Mouse (Mus musculus) layer of hippocampus, adult 8-10 months (tissue): ENCODE data around the gene Cdip1. TPM values are rescaled to one million over a fixed set of nuclear protein-coding genes. Genes with fewer than 3 reads are reported as not detected.
"Not testable (repeated sequence)": the region's sequence is repeated elsewhere in the genome, so short reads cannot be mapped to it uniquely, and the experiment has no call there.

Experiments used
- DNase-seq, 2 experiments: peaks; one replicate each; pipeline ENCODE4 v3.0.0; 2022; ENCODE audit warnings: low spot score in 2 of 2
- total RNA-seq, 4 experiments: library from RNA; stranded (reverse); gene quantifications; 2 replicates each; pipeline ENCODE4 v1.2.4; 2022

Gene Cdip1
- total RNA-seq, 4 experiments from 2014 or later, result 214 to 244 (median 233) TPM

GRCm38 (mm10) chr16:4773289-4773970, 16.7 kb downstream of the Cdip1 start:
- DNase-seq, result no peak

- DNase-seq, result no peak
Observed at GRCm38 (mm10) chr16:4768719-4769118, 21.4 kb downstream of the Cdip1 start.

DNA sequence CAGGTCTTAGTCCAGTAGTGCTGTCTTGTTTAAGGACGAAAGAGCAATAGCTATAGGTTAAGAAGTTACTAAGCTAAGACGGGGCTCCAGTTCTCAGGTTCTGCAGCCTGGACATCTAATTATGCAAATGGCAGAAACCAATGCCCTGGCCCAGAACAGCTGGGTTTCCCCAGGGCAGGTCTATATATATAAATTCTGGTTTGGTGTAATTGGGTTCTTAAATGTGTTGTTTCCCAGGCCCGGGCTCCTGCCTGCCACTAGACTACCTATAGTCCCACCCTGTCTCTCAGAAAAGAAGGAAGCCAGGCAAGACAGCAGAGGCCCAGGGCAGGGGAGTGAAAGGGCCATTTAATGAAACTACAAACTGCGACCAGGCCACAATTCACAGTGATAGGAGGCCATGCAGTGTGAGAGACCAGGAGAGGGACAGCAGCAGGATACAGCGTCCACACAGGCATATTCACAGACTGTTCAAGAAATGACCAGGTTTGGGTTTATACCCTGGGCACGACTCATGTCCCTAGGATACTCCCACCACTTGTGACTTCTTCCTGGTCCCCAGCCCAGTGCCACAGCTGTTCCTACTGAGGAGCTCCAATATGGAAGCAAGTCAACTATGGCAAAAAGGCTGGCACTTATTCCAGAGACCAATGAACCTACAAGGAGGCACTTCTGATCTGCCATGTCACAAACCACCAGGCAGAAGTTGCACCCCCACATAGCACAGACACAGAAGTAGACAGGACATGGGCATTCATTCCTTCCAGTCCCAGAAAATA, 22.9 kb downstream of the Cdip1 start:
- no peak for DNase-seq

- DNase-seq, result no peak
Observed at GRCm38 (mm10) chr16:4765852-4766251, 24.2 kb downstream of the Cdip1 start.

- DNase-seq, result no peak
Observed at GRCm38 (mm10) chr16:4763276-4763675, 26.8 kb downstream of the Cdip1 start.

GRCm38 (mm10) chr16:4762437-4762836, 27.7 kb downstream of the Cdip1 start:
- no peak for DNase-seq

DNA sequence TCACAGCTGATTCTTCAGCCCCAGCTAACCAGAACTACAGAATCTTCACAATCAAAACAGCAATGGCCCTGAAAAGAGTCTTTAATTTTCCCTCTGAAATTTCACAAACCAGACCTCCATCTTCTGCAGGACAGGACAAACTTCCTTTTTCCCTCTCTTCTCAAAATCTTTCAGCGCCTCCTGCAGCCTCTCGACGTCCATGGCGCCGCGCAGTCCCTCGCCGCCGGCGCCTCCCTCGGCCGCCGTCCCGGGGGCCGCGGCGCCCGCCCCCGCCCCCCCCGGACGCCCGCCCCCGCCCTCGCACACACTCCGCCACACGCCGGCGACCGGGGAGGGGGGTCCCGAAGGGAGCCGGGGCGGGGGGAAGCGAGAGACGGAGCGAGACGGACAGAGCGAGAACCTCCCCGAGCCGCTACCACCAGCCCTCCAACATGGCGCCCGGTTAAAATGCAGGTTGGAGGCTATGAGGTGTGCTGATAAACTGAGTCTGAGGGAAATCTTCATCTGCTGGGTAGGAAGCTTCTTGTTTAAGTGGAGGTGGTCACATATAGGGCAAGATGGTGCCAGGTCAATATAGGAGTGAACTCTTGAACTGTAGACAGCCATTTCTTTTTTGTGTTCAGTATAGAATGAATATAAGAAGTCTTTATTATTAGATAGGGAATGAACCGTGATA, 33.3 kb downstream of the Cdip1 start:
- DNase-seq, result not testable (repeated sequence)

DNA sequence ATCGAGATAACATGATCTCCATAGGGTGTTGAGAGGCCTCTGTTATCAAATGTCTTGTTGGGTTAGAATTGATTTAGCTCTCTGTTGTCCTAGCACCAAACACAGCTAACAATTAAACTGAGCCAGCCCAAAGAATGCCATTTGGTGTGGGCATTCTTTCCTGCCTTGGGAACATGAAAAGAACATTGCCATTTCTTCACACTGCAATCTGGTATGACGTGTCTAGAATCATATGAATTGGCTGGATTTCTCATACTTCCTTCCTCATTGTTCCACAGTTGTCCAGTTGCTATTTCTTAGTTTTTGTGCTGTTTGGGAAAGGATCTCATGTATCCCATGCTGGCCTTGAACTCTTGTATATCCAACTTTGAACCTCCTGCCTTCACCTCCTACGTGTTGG, 36.0 kb downstream of the Cdip1 start:
- no peak for DNase-seq

GRCm38 (mm10) chr16:4752155-4752554, 37.9 kb downstream of the Cdip1 start:
- DNase-seq, result no peak

GRCm38 (mm10) chr16:4742186-4742585, 47.9 kb downstream of the Cdip1 start:
- no peak for DNase-seq

GRCm38 (mm10) chr16:4739994-4740393, 50.1 kb downstream of the Cdip1 start:
- no peak for DNase-seq

- no peak for DNase-seq
Observed at GRCm38 (mm10) chr16:4736262-4736661, 53.8 kb downstream of the Cdip1 start.

DNA sequence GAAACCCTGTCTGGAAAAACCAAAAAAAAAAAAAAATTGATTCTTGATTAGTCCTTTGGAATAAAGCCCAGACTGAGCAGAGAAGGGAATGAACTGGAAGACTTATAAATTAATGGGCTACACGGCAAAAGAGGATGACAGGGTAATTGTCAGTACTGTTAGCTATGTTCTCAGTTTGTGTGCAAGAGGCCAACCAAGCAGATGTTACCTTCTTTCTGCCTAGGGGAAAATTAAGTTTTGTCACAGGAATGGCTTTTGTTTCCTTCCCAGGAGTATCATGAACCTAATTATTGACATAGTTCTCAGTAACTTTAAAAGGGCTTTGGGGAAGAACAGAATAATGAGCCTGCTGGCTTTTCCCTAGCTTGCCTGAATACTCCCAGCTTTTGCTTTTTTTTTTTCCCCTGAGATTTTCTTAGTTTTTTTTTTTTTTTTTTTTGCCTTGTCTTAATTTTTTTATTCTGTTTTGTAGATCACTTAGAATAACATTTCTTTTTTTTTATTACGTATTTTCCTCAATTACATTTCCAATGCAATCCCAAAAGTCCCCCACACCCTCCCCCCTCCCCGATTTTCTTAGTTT, 59.2 kb downstream of the Cdip1 start:
- no peak for DNase-seq

DNA sequence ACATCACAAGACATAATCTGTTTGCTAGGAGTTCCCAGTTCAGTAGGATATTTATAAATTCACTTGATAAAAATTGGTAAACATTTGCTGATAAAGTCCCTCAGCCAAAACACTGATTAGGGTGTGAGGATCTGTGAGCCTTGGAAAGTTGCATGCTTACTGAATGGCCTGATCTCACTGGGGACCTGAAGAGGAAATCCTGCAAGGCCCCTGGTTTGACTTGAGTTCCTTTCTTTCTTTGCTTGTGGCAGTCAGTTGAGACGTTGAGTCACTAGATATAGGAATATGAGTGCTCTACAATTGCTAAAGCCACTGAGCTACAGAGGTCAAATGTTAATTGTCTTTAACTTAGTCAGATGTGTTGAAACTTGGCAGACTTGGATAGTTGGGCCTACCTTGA, 62.1 kb downstream of the Cdip1 start:
- DNase-seq, result no peak

DNA sequence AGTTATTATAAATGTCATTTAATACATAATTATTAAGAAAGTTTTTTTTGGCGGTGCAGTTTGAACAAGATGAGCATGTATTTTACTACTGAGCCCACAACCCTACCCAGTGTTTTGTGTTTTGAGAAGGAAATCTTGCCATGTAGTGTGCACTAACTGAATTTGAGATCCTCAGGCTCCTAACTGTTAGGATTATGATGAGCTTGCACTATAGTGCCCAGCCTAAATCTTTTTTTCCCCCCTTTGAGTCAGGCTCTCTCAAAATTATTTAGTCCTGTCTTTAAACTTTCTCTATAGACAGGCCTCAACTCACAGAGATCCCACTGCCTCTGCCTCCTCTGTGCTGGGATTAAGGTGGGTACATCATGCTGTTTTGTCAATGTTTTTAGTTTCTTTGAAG, 62.6 kb downstream of the Cdip1 start:
- no peak for DNase-seq

DNA sequence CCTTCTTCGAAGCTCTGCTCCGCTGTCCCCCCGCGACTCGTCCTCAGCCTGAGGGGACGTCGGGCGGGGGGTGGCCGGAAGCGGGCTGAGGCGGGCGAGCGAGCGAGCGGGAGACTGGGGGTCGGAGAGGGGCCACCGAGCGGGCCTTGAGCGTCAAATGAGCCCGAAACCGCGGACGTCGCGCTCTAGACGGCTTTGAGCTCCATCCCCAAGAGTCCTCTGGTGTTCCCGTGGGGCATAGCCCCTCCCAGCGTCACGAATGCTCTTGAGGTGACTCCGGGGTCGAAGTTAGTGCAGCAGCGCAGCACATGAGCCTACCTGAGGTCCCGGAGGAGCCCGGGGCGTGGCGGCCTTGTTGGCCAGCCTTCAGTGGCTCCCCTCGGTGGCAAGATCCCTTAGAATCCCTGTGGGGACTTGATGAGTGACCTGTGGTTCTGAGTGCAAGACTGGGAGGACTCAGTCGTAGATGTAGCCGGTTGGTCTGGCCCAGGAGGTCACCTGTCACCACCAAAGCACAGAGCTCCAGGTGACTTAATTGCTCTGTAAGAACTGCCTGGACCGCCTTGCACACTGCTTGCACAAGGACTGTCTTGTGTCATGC, 63.5 kb downstream of the Cdip1 start:
- no peak for DNase-seq

DNA sequence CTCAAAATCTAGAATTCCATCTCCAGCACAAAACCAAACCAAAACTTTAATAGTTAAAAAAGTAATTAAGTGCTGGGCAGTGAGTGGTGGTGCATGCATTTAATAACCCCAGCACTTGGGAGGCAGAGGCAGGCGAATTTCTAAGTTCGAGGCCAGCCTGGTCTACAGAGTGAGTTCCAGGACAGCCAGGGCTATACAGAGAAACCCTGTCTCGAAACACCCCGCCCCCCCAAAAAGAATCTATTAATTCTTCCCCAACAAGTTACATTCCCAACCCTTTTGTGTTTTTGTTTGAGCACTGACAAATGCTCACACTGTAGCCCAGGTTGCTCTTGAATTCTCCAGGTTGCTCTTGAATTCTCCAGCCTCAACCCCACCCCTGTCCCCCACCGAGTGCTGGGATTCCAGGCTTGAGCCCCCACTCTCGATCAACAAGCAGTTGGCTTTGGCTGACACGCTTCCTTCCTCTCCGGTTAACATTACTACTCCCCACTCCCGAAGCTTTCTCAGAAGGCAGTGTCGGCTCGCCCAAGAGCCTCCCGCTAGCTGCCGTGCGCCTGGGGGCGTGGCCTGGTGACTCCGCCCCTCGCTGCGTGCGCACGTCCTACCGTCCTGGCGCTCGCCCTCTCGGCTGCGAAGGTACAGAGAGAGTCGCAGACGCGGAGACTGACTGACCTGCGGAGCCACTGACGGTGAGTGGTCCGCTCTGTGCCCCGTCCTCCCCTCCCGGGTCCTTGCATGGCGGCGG, 64.1 kb downstream of the Cdip1 start, which contains the start of gene Hmox2:
Gene Hmox2, plus strand, starts transcription at position 582 of the 748 bp plus-strand sequence.
- DNase-seq, result peak; percentile 83 to 89

- no peak for DNase-seq
Observed at GRCm38 (mm10) chr16:4725266-4725665, 64.8 kb downstream of the Cdip1 start.

DNA sequence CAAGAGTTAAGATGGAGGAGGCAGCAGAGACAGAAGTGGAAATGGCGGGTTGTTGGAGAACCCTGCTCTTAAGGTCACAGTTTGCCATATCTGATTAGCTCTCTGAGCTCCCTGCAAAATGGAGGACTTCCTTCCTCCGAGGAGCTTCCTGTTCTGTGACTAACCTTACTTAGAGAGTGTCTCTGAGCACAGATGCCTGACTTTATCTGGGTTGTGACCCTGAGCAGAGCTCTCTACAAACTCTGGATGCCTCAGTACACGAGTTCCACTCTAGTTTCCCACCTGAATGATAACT, 67.2 kb downstream of the Cdip1 start:
- DNase-seq, result no peak

GRCm38 (mm10) chr16:4722128-4722914, 67.8 kb downstream of the Cdip1 start:
- no peak for DNase-seq
